Mouse (Mus musculus) brain, embryonic 14.5 days (tissue): ENCODE measurements around the gene Mpp3. TPM values are rescaled to one million over a fixed set of nuclear protein-coding genes. Genes with fewer than 3 reads are reported as not detected.

Experiments
- DNase-seq: peaks from one replicate; pipeline ENCODE4 v3.0.0-alpha.2; 2011; ENCODE audit warnings: low read depth
- CTCF ChIP-seq: fragments of 200-500 bp; IDR thresholded peaks from 2 replicates; pipeline ENCODE4 v1.5.1; 2012; ENCODE audit warnings: inconsistent platforms, mild to moderate bottlenecking, moderate library complexity, borderline replicate concordance; ENCODE audit not compliant: insufficient read depth, insufficient read length; ENCODE audit errors: extremely low read depth
- POLR2A ChIP-seq: fragments of 200-500 bp; IDR thresholded peaks from 2 replicates; pipeline ENCODE4 v1.6.1; 2012; ENCODE audit warnings: mild to moderate bottlenecking, inconsistent platforms, borderline replicate concordance; ENCODE audit not compliant: poor library complexity, insufficient read depth, insufficient read length, severe bottlenecking; ENCODE audit errors: extremely low read depth
- polyA plus RNA-seq: library from polyadenylated mRNA; depleted of rRNA; stranded (reverse); fragments of >200 nt; gene quantifications from 2 replicates; pipeline ENCODE4 v1.2.3, GENCODE M21; 2012

Mpp3 gene
- polyA plus RNA-seq, 1 experiment, result 50.9 TPM

- TF ChIP-seq CTCF (no peak), POLR2A (no peak)
- peak; percentile 65 for DNase-seq
Observed at GRCm38 (mm10) chr11:102031149-102031548, 2.9 kb upstream of the Mpp3 start.

- DNase-seq, result no peak
- TF ChIP-seq POLR2A, result no peak
- peak; percentile 7; the same call in 1 of the 2 replicates for TF ChIP-seq CTCF
Observed at GRCm38 (mm10) chr11:102029966-102030365, 1.7 kb upstream of the Mpp3 start.

GRCm38 (mm10) chr11:102029304-102029703 lies 1.0 kb upstream of the Mpp3 start:
- no peak for TF ChIP-seq POLR2A
- TF ChIP-seq CTCF, result no peak
- DNase-seq, result no peak

- peak; percentile 79 for DNase-seq
- TF ChIP-seq POLR2A (no peak; the same call in 1 of the 2 replicates), CTCF (0 out of 2 replicates have a peak, but pooled peaks have one; percentile 8)
Observed at GRCm38 (mm10) chr11:102027361-102028017, 772 bp downstream of the Mpp3 start.

GRCm38 (mm10) chr11:102026694-102027360 lies 1.4 kb downstream of the Mpp3 start:
- TF ChIP-seq POLR2A, result peak; percentile 40; the same call in 1 of the 2 replicates
- no peak for TF ChIP-seq CTCF
- peak; percentile 97 for DNase-seq

- peak; percentile 66 for DNase-seq
- TF ChIP-seq CTCF (no peak), POLR2A (no peak)
Observed at GRCm38 (mm10) chr11:102025991-102026660, 2.1 kb downstream of the Mpp3 start.

GRCm38 (mm10) chr11:102025354-102025753 lies 2.9 kb downstream of the Mpp3 start:
- TF ChIP-seq CTCF (no peak), POLR2A (no peak)

GRCm38 (mm10) chr11:102024875-102025274 lies 3.4 kb downstream of the Mpp3 start:
- no peak for DNase-seq
- no peak for TF ChIP-seq POLR2A
- TF ChIP-seq CTCF, result no peak

More at GRCm38 (mm10) chr11:102025354-102025753, 2.9 kb downstream of the Mpp3 start:
- no peak for DNase-seq

GRCm38 (mm10) chr11:102024084-102024758 lies 4.0 kb downstream of the Mpp3 start:
- TF ChIP-seq POLR2A (no peak), CTCF (no peak)
- DNase-seq, result no peak

- TF ChIP-seq CTCF (no peak), POLR2A (no peak)
- no peak for DNase-seq
Observed at GRCm38 (mm10) chr11:102023406-102023805, 4.9 kb downstream of the Mpp3 start.

GRCm38 (mm10) chr11:102021196-102021595 lies 7.1 kb downstream of the Mpp3 start:
- no peak for TF ChIP-seq CTCF
- no peak for TF ChIP-seq POLR2A
- DNase-seq, result no peak
